Mouse (Mus musculus): Measurements from ENCODE around the gene Arl5c. TPM values are rescaled to one million over a fixed set of nuclear protein-coding genes. Genes with fewer than 3 reads are reported as not detected.

Gene Arl5c
- total and polyA plus RNA-seq, 3 experiments: 1.2 to 10.4 TPM; not detected in 1

DNA sequence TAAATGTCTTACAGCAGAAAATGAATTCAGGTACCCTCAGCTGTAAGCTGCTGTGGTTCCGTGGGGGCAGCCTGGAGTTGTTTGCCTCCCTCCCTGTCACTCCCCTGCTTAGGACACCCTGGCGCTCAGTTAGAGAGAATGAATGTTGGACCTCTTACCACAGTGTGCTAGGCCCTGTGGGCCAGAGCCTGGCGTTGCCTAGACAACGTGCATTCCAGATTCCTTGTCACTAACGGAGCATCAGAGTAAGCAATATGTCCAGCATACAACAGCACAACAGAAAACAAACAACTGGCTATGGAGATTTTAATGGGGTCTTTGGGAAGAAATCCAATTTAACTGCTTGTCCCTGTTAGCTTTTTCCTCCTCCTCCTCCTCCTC is 36.7 kb downstream of the Arl5c start:
- TF ChIP-seq USF2 (IDR thresholded peaks at IDR 0.05; ENCODE audit: borderline replicate concordance in 1 of 2, insufficient read depth in 1 of 2, low read depth in 1 of 2, low read length in 2 of 2): no peak
- no peak for TF ChIP-seq POLR2AphosphoS5 (IDR thresholded peaks at IDR 0.05; ENCODE audit: borderline replicate concordance, low read depth, low read length)
- no peak for TF ChIP-seq ETS1 (IDR thresholded peaks at IDR 0.05; ENCODE audit: low read depth, low read length)
- TF ChIP-seq MYC (IDR thresholded peaks at IDR 0.05; ENCODE audit: low read depth, low read length): no peak
- no peak for TF ChIP-seq CHD1 (IDR thresholded peaks at IDR 0.05; ENCODE audit: low read depth, low read length)
- Histone ChIP-seq H3K4me3 (ENCODE audit: control insufficient read depth in 1 of 2, insufficient read depth in 1 of 2, low read depth in 2 of 2, low read length in 2 of 2) (no peak overlapping the region), H3K27ac (ENCODE audit: control insufficient read depth, low read depth, low read length) (no peak overlapping the region), H3K9ac (ENCODE audit: control insufficient read depth, low read depth, low read length, poor library complexity, severe bottlenecking) (no peak overlapping the region), H3K4me1 (ENCODE audit: control insufficient read depth in 1 of 2, insufficient read depth in 2 of 2, low read length in 2 of 2) (peaks cover 7 to 26% of the 10 kb centered on the region in 2 experiments), H3K79me2 (ENCODE audit: control insufficient read depth, insufficient read depth, low read length, poor library complexity) (peaks cover 2% of the 10 kb centered on the region), H3K36me3 (ENCODE audit: control insufficient read depth in 1 of 2, insufficient read depth in 2 of 2, low read length in 2 of 2) (peaks cover 0 to 17% of the 10 kb centered on the region in 2 experiments; a peak in 2 of 4 replicates), H3K9me3 (replicated peaks; ENCODE audit: insufficient read depth, low read length) (no peaks in the 10 kb centered on the region), H3K27me3 (ENCODE audit: control insufficient read depth in 1 of 2, insufficient read depth in 2 of 2, low read length in 2 of 2) (no peaks in the 10 kb centered on the region)
- no peak for DNase-seq (ENCODE audit: low read depth, low spot score)

DNA sequence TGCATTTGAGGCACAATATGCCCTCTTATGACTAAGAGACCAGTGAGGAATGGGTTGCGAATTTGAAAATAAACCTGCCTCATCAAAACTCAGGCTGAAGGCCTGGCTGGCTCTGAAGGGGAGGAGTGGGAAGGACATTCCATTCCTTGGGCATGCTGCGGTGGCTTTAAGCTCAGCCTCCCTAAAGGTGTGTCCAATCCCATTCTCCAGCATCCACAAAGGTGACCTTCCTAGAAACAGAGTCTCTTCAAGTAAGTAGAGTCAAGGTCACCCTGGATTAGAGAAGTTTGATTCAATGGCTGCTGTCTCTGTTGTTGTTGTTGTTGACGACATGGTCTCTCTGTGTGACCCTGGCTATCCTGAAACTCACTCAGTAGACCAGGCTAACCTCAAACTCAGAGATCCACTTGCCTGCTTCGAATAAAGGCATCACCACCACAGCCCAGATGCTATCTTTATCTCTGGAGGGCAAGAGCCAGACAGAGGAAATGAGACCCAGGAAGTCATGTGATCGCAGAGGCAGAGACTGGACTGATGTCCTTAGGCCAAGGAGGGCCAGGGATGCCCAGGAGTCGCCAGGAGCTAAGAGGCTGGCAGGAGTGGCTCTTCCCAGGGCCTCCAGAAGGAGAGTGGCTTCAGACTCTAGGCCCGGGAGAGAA is 37.2 kb downstream of the Arl5c start:
- TF ChIP-seq EP300 (IDR thresholded peaks at IDR 0.05; ENCODE audit: low read depth in 1 of 2, low read length in 2 of 2) (peak in 1 of 2 experiments; percentile 35; a peak in 2 of 4 replicates), BHLHE40 (IDR thresholded peaks at IDR 0.05; ENCODE audit: borderline replicate concordance, low read depth, low read length) (peak; percentile 57; the same call in 1 of the 2 replicates), TCF12 (IDR thresholded peaks at IDR 0.05; ENCODE audit: low read depth, low read length) (0 out of 2 replicates have a peak, but pooled peaks have one; percentile 21), GATA1 (IDR thresholded peaks at IDR 0.05; ENCODE audit: low read depth, low read length) (peak; percentile 58; the same call in 1 of the 2 replicates), POLR2A (IDR thresholded peaks at IDR 0.05; ENCODE audit: control insufficient read depth in 1 of 2, insufficient read depth in 1 of 2, low read depth in 1 of 2, low read length in 2 of 2, poor library complexity in 1 of 2) (no peak), ETS1 (IDR thresholded peaks at IDR 0.05; ENCODE audit: low read depth, low read length) (0 out of 2 replicates have a peak, but pooled peaks have one; percentile 13), ZC3H11A (IDR thresholded peaks at IDR 0.05; ENCODE audit: low read depth, low read length) (no peak), USF1 (IDR thresholded peaks at IDR 0.05; ENCODE audit: low read depth, low read length) (peak; percentile 84), MAX (IDR thresholded peaks at IDR 0.05; ENCODE audit: low read length) (peak; percentile 36; the same call in 1 of the 2 replicates)
- Histone ChIP-seq H3K4me1 (ENCODE audit: control insufficient read depth in 1 of 2, insufficient read depth in 2 of 2, low read length in 2 of 2) (peaks cover 7 to 26% of the 10 kb centered on the region in 2 experiments), H3K9ac (ENCODE audit: control insufficient read depth, low read depth, low read length, poor library complexity, severe bottlenecking) (no peak overlapping the region), H3K27ac (ENCODE audit: control insufficient read depth, low read depth, low read length) (no peak overlapping the region; the same call in 1 of the 2 replicates), H3K4me3 (ENCODE audit: control insufficient read depth in 1 of 2, insufficient read depth in 1 of 2, low read depth in 2 of 2, low read length in 2 of 2) (no peak overlapping the region), H3K36me3 (ENCODE audit: control insufficient read depth in 1 of 2, insufficient read depth in 2 of 2, low read length in 2 of 2) (peaks cover 0 to 17% of the 10 kb centered on the region in 2 experiments; a peak in 2 of 4 replicates), H3K9me3 (replicated peaks; ENCODE audit: insufficient read depth, low read length) (no peaks in the 10 kb centered on the region), H3K27me3 (ENCODE audit: control insufficient read depth in 1 of 2, insufficient read depth in 2 of 2, low read length in 2 of 2) (no peaks in the 10 kb centered on the region), H3K79me2 (ENCODE audit: control insufficient read depth, insufficient read depth, low read length, poor library complexity) (peaks cover 7% of the 10 kb centered on the region)
- DNase-seq (ENCODE audit: low read depth, low spot score): peak; percentile 50

All from MEL (cell line).